Mouse (Mus musculus): Measurements from ENCODE around the gene Chodl. TPM values are rescaled to one million over a fixed set of nuclear protein-coding genes. Genes with fewer than 3 reads are reported as not detected.

The Chodl gene
- polyA plus RNA-seq, 1 experiment from 2014 or later: 97.8 TPM

Other genes starting within 250 kb of the Chodl start
- gene Tmprss15, start 160.1 kb downstream of the Chodl start, polyA plus RNA-seq (2015; fragmentation: Nextera tagmentation; extraction: Ambion mirVana): not detected in 2 replicates

Data from limb, embryonic 15.5 days (tissue).